Mouse (Mus musculus) olfactory bulb, adult 2 months (tissue): ENCODE measurements around the gene Ccl11.

Source experiments
- CTCF ChIP-seq: fragments of 200-500 bp; IDR thresholded peaks from 2 replicates; pipeline ENCODE4 v1.5.1; 2012; ENCODE audit warnings: low read depth, mild to moderate bottlenecking, low read length, moderate library complexity; ENCODE audit not compliant: insufficient read depth
- POLR2A ChIP-seq: fragments of 200-500 bp; IDR thresholded peaks from 2 replicates; pipeline ENCODE4 v1.6.1; 2012; ENCODE audit warnings: mild to moderate bottlenecking, low read depth, low read length, moderate library complexity; ENCODE audit not compliant: insufficient read depth

DNA sequence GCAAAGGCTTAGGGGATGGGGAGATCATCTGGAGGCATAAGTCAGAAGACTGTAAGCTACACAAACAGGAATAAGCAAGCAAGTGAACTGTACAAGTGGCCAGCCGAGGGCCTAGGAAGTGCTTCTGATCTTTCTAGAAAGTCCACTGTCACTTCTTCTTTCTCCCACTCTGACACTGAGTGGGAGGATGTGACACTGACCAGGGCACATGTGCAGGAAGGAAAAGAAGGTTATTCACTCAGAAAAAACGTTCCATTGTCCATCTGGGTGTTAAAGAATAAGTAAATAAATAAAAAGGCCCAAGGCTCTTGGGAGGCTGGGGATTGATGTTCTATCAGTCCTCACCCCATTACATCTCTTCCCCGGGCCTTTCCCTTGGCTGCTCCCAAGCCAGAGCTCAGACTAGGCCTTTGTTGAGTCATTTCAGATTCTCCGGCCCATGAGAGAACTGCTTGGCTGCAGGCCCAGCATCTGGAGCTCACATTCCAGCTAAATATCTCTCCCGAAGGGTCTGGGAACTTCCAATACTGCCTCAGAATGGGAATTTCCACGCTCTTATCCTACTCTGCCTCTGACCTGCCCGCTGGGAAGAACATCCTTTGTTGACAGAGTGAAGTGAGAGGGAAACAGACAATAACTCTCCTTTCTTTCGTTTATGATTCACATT lies 24.8 kb upstream of the Ccl11 start:
- TF ChIP-seq POLR2A, result no peak
- no peak for TF ChIP-seq CTCF
